Mouse (Mus musculus) kidney, postnatal 25 days (tissue): ENCODE measurements around the gene Akip1.

Source experiments
- DNase-seq, 2 experiments: peaks; one replicate each; pipeline ENCODE4 v3.0.0; 2021; ENCODE audit warnings: mixed read lengths in 2 of 2

Akip1 gene

DNA sequence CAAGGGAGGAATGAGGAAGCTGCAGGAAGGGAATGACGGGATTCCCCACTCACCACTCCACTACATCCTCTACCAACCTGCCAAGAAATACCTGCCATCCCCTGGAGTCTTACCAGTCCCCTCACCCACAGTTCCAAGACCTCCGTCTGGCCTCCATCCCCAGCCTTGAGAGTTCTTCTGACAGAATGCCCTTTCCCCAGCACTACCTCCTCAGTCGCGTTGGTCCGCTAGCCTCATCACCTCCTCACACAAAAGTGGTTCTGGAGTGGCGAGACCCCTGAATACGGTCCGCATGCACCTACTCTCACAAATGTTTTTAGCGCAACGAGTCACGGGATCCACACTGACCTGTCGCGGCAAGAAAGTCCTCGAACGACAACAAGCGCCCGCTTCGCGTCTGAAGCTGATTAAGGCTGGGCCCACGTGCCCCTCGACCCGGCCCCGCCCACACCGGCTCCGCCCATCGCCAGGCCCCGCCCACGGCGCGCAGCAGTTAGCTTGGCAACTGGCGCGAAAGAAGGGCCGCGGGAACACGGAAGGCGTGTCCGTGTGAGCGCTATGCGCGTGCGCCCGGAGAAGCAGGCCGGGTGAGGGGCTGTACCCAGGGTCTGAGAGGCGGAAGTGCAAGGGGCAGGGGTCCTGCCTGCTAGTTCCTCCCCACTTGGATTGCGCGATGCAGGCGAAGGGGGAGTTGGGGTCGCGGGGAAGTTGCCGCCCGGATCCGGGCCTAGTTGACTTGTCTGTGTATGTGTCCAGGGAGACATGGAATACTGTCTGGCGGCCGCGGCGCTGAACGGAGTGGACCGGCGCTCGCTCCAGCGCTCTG lies at the start of gene Akip1, which contains the start of gene St5:
Gene Akip1, plus strand, starts transcription at position 501 of the 826 bp plus-strand sequence.
Gene St5, minus strand, starts transcription at position 416 of the 826 bp plus-strand sequence.
- DNase-seq: peak; percentile 97

DNA sequence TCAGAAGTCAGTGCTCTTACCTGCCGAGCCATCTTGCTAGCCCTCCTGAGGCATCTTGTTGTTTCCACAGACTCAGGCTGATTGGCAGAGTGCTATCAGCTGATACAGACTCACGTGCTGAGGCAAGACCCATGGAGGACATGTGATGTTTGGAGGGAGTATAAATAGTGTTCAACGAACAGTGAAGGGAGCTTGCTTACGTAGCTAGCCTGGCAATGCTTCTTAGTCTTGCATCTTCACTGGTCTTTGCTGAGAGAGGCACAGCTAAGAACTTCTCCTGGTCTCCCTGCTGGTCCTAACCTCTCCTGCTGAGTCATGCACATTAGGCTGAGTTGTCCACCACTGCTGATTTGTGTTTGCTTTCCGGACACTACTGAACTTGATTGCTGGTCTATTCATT lies 48.6 kb upstream of the Akip1 start:
- no peak for DNase-seq

GRCm38 (mm10) chr7:109657884-109658283 lies 45.6 kb upstream of the Akip1 start:
- no peak for DNase-seq

- DNase-seq: no peak
Observed at GRCm38 (mm10) chr7:109659278-109659677, 44.2 kb upstream of the Akip1 start.

- DNase-seq: no peak
Observed at GRCm38 (mm10) chr7:109662626-109663025, 40.9 kb upstream of the Akip1 start.

- DNase-seq: no peak
Observed at GRCm38 (mm10) chr7:109666664-109667063, 36.8 kb upstream of the Akip1 start.

- no peak for DNase-seq
Observed at GRCm38 (mm10) chr7:109669426-109670170, 33.9 kb upstream of the Akip1 start.

DNA sequence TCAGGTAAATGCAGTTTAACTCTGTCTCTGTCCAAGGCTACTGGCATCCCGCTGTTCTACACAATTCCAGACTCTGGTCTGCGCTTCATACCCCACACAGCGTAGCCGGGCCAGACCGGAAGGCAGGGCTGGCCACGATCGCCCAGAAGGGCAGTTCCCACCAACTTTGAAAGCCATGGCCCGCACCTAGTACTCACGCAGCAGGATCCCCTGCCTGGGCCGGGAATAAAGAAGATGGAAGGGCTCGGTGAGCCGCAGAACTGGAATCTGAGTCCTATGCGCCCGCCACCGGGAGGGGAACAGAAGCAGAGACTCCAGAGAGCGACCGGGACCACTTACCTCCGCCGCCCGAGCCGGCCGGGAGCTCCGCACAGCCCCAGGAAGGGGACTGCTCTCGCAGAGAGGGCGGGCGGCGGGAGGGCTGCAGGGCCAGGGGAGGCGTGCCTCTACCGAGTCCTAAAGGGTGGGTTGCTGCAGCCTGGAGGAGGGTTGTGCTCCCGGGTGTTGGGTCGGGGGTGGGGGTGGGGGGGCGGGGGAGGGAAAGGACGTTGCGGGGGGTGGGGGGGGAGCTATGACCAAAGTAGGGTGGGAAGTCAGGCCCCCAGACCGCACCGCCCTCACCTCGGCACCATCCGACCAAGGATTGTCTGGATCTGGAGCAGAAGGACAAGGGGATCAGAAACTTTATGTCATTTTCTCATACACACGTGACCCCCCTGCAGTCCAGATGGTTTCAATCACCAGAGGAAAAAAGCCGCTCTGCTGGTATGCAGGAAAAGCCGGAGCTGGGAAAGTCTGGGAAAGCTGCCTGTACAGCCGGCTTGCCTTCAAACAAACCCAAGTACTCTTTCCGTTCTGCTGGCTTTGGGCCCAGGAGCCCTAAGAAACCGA lies 31.7 kb upstream of the Akip1 start:
- peak; percentile 83 to 87 for DNase-seq

GRCm38 (mm10) chr7:109674944-109675628 lies 28.4 kb upstream of the Akip1 start:
- no peak for DNase-seq

DNA sequence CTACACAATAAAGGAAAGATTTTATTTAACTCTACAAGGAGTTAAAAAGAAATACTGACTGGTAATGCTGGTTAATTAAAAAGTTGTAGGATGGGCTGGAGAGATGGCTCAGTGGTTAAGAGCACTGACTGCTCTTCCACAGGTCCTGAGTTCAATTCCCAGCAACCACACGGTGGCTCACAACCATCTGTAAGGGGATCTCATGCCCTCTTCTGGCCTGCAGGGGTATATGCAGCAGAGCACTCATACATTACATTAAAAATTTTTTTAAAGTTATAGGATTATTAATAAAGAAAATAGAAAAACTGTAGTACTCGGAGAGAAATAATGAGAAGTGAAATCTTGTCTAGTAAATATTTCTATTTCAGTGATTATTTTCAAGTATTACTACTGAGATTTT lies 23.2 kb upstream of the Akip1 start:
- no peak for DNase-seq

DNA sequence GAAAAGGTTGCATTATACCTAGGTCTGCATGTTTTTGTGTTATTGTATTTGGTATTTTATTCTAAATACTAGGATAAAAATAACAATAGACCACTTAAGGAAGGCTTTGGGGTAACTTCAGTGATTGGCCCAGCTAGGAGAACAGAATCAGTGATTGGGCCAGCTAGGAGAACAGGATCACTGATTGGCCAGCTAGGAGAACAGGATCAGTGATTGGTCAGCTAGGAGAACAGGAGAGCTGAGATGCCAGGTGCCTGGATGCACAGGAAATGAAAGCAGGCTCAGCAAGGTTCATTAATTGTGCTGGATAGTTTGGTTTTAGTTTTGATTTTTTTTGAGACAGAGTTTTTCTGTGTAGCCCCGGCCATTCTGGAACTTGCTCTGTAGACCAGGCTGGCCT lies 22.6 kb upstream of the Akip1 start:
- no peak for DNase-seq

DNA sequence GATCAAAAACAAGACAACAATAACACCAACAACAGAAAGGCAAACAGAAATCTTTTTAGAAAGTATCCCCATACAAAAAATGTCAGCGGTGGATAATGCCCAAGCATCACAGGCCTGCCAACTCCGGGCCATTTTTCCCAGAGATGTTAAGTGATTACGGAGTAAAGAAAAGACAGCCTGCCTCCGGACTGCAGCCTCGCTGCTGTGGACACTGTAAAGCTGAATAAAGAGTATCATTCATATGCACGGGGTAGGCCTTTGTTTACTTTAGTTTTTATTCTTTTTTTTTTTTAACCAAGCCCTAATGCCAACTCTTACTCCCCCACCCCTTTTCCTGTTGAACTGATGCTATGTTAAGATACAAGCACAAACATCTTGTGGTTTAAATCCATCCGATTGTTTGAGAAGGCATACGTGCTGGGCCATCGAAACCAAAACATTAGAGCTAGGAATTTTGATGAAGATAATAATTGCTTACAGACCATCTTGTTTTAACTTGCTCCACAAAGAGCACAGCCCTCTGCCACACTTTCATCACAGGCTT lies 16.8 kb upstream of the Akip1 start:
- no peak for DNase-seq

DNA sequence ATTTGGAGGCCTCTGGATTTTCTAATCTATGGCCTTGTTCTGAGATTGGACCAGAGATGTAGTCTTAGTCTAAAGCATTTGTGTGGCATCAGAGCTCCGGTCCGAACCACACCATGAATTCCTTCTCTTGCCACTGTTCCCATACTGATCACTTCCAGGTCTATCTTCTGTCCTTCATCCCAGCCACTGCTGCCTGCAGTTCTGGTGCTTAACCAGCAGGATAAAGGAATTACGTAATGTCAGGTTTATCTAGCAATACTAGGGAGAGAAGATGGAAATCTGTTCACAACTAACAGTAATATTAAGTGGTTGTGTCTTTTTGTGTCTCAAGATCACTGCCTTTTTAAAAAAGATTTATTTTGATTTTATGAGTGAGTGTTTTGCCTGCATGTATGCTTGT lies 13.4 kb upstream of the Akip1 start:
- DNase-seq: no peak

GRCm38 (mm10) chr7:109690961-109691360 lies 12.5 kb upstream of the Akip1 start:
- peak in 1 of 2 experiments; percentile 73 for DNase-seq

DNA sequence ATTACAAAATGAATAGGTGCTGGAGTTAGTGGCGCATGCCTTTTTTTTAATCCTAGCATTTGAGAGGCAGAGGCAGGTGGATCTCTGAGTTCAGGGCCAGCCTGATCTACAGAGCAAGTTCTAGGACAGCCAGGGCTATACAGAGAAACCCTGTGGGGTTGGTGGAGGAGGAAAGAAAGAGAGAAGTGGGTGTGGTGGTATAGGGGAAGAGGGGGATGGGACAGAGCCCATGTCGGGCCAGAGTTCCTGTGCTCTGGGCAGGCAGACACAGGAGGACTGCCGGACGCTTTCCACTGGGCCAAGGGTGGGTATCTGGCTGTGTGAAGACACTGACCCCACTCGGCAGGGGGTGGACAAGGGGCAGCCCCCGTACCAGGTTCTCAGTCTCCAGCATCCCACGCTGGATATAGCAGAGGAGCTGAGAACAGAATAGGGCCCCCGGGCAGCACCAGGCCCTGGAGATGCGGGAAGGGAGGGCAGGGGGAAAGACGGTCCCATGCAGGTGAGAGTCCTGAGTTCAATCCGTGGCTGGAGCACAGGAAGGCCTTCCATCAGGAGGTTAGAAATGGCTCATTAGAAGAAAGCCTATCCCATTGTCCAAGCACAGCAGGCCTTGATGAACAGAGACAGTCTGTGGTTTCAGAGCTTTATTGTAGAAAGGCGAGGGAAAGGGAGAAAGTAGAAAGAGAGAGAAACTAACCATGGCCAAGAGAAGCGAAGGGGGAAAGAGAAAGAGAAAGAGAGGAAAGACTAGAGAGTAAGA lies 8.7 kb upstream of the Akip1 start:
- DNase-seq: no peak

GRCm38 (mm10) chr7:109695339-109695726 lies 8.2 kb upstream of the Akip1 start:
- no peak for DNase-seq

DNA sequence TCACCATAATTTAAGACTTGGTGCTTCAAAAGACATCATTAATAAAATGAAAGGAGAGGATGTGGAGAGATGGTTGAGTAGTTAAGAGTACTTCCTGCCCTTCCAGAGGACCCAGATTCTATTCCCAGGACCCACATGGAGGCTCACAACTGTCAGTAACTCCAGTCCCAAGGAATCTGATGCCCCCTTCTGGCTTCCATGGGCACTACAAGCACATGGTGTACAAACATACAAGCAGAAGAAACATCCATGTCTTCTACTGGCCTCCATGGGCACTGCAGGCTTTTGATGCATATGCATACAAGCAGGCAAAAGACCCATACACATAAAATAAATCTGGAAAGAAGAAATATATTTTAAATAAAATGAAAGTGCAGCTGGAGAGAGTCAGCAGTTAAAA lies 3.3 kb upstream of the Akip1 start:
- no peak for DNase-seq

GRCm38 (mm10) chr7:109702721-109703120 lies 769 bp upstream of the Akip1 start:
- DNase-seq: no peak

DNA sequence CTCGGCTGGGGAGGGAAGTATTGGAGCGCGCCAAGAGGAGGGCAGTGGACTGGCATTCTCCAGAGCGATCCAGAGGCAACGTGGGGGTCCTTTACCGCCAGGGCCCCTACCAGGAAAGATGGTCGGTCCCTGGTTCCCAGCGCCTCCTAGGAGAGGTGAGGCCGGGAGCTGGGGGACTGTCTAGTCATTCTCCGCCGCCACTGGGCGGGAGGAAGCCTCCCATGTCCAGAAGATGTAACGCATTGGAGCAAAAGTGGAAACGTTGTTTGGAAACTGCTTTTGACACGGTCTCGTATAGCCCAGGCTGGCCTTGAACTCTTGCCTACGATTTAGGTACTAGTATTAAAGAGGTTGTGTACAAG lies 507 bp downstream of the Akip1 start:
- DNase-seq: no peak

DNA sequence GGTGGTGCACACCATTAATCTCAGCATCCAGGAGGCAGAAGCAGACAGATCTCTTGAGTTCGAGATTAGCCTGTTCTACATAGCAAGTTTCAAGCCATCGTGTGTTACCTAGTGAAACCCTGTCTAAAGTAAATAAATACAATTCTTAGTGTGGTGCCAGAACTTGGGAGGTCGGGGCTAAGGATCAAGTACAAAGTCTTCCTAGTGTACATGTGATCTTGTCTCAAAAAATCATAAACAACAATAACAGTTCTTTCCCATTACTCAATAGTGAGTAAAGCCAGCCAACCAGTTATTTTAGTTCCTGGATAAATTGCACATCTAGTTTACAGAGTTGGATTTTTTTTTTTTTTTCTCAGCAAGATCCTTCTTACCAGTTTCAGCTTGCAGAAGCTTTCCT lies 971 bp downstream of the Akip1 start:
- no peak for DNase-seq

DNA sequence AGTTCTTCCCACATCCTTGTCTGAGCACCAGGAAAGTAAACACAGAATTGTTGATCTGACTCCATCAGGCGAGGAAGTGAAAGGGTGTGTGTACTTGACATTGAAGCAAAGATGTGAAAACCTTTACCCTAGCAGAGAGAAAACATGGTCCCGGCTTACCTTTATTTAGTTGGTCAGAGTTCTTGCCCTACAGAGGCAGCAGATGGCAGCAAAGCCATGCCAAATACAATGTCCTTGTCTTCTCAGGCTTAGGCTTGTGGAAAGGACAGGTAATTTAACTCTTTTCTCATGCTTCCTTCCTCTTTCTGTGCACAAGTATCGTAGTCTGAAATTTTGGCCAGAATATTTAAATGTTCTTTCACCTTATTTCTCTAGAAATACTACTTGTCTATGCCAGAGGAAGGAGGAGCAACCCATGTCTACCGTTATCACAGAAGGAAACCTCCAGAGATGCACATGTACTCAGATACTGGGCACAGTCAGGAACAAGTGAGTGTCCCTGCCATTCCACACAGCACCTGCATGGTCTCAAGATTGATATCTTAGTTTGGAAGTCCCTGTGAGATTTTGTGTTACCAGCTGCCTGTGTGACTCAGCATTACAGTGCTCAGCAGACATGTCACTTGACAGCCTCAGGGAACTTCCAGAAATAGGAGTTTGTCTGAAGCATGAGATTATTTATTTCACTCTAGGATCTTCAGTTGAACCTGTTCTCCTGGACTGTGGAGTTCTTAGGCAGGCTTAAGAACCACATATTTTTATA lies 3.7 kb downstream of the Akip1 start:
- peak; percentile 66 to 69 for DNase-seq
